Mouse (Mus musculus) cerebellum, adult 11 months (tissue): ENCODE results near the gene Gm28363.
"Not testable (repeated sequence)": the region's sequence is repeated elsewhere in the genome, so short reads cannot be mapped to it uniquely, and the experiment has no call there.

Source experiments
- DNase-seq: peaks from one replicate; pipeline ENCODE4 v3.0.0; 2022

Gm28363 gene

GRCm38 (mm10) chr1:117696831-117697230 is at the start of gene Gm28363:
Gene Gm28363, plus strand, starts transcription at chr1:117697131.
- DNase-seq, result not testable (repeated sequence)

- DNase-seq, result not testable (repeated sequence)
These were observed 46.7 kb upstream of the Gm28363 start for GRCm38 (mm10) chr1:117650236-117650635.
